Mouse (Mus musculus): ENCODE data around the gene Taf8. TPM values are rescaled to one million over a fixed set of nuclear protein-coding genes. Genes with fewer than 3 reads are reported as not detected.

Gene Taf8
- total RNA-seq (2022) = 10 to 100 TPM in 2 of 4 experiments, 1 to 10 TPM in 2; 9.1 to 12.5 (median 10.4) TPM

- peak; percentile 92 for DNase-seq (ENCODE audit: low spot score)
Observed at GRCm38 (mm10) chr17:47501946-47502706, at the start of gene Taf8. Gene Taf8 (minus strand): TSS chr17:47502292.

- DNase-seq (ENCODE audit: low spot score) = no peak
Observed at GRCm38 (mm10) chr17:47551049-47551448, 49.0 kb upstream of the Taf8 start.

- DNase-seq (ENCODE audit: low spot score) = no peak
Observed at GRCm38 (mm10) chr17:47545861-47546331, 43.8 kb upstream of the Taf8 start.

GRCm38 (mm10) chr17:47545154-47545553, 43.1 kb upstream of the Taf8 start:
- DNase-seq (ENCODE audit: low spot score) = no peak

- DNase-seq (ENCODE audit: low spot score) = no peak
Observed at GRCm38 (mm10) chr17:47543051-47543650, 41.1 kb upstream of the Taf8 start.

GRCm38 (mm10) chr17:47542061-47542460, 40.0 kb upstream of the Taf8 start:
- DNase-seq (ENCODE audit: low spot score) = no peak

- no peak for DNase-seq (ENCODE audit: low spot score)
Observed at GRCm38 (mm10) chr17:47539128-47539527, 37.0 kb upstream of the Taf8 start.

- DNase-seq (ENCODE audit: low spot score) = no peak
Observed at GRCm38 (mm10) chr17:47538049-47538448, 36.0 kb upstream of the Taf8 start.

- no peak for DNase-seq (ENCODE audit: low spot score)
Observed at GRCm38 (mm10) chr17:47535812-47536236, 33.7 kb upstream of the Taf8 start.

GRCm38 (mm10) chr17:47533691-47534090, 31.6 kb upstream of the Taf8 start:
- no peak for DNase-seq (ENCODE audit: low spot score)

GRCm38 (mm10) chr17:47532364-47532763, 30.3 kb upstream of the Taf8 start:
- DNase-seq (ENCODE audit: low spot score) = no peak

GRCm38 (mm10) chr17:47531387-47531818, 29.3 kb upstream of the Taf8 start:
- no peak for DNase-seq (ENCODE audit: low spot score)

GRCm38 (mm10) chr17:47529595-47529994, 27.5 kb upstream of the Taf8 start:
- no peak for DNase-seq (ENCODE audit: low spot score)

GRCm38 (mm10) chr17:47528919-47529318, 26.8 kb upstream of the Taf8 start:
- DNase-seq (ENCODE audit: low spot score) = no peak

GRCm38 (mm10) chr17:47527581-47528300, 25.6 kb upstream of the Taf8 start:
- DNase-seq (ENCODE audit: low spot score) = no peak

- DNase-seq (ENCODE audit: low spot score) = no peak
Observed at GRCm38 (mm10) chr17:47526856-47527520, 24.9 kb upstream of the Taf8 start.

- no peak for DNase-seq (ENCODE audit: low spot score)
Observed at GRCm38 (mm10) chr17:47524991-47525390, 22.9 kb upstream of the Taf8 start.

- no peak for DNase-seq (ENCODE audit: low spot score)
Observed at GRCm38 (mm10) chr17:47524055-47524454, 22.0 kb upstream of the Taf8 start.

- DNase-seq (ENCODE audit: low spot score) = peak; percentile 60
Observed at GRCm38 (mm10) chr17:47523211-47523682, 21.2 kb upstream of the Taf8 start.

- no peak for DNase-seq (ENCODE audit: low spot score)
Observed at GRCm38 (mm10) chr17:47522536-47522935, 20.4 kb upstream of the Taf8 start.

GRCm38 (mm10) chr17:47521551-47522258, 19.6 kb upstream of the Taf8 start:
- DNase-seq (ENCODE audit: low spot score) = peak; percentile 76
